Mouse (Mus musculus) Muller cell, postnatal 12 days (primary cell): ENCODE measurements around the gene Dhfr.
A peak's percentile ranks its signal among the peaks of the same experiment; 100 is the strongest.
"Not testable (repeated sequence)": the region's sequence is repeated elsewhere in the genome, so short reads cannot be mapped to it uniquely, and the experiment has no call there.

Experiments used
- DNase-seq: peaks from one replicate; pipeline ENCODE4 v3.0.0-alpha.2; 2015; ENCODE audit errors: inconsistent ontology term

The Dhfr gene

GRCm38 (mm10) chr13:92354456-92355271 lies at the start of gene Dhfr, which contains the start of gene Msh3:
TSS of gene Dhfr (plus strand) at chr13:92354726.
TSS of gene Msh3 (minus strand) at chr13:92355003.
- DNase-seq, result peak; percentile 100

- DNase-seq, result no peak
These were observed 48.8 kb upstream of the Dhfr start, which contains the start of gene Gm20379 for GRCm38 (mm10) chr13:92305680-92306079. TSS of gene Gm20379 (plus strand) at chr13:92305980.

- no peak for DNase-seq
These were observed 39.9 kb upstream of the Dhfr start for GRCm38 (mm10) chr13:92314613-92315012.

- no peak for DNase-seq
These were observed 33.8 kb upstream of the Dhfr start for GRCm38 (mm10) chr13:92320770-92321169.

GRCm38 (mm10) chr13:92326030-92326429 lies 28.5 kb upstream of the Dhfr start:
- DNase-seq, result no peak

GRCm38 (mm10) chr13:92328000-92328399 lies 26.5 kb upstream of the Dhfr start:
- no peak for DNase-seq

GRCm38 (mm10) chr13:92330621-92331020 lies 23.9 kb upstream of the Dhfr start:
- DNase-seq, result no peak

GRCm38 (mm10) chr13:92332103-92332879 lies 22.2 kb upstream of the Dhfr start:
- DNase-seq, result no peak

- no peak for DNase-seq
These were observed 17.7 kb upstream of the Dhfr start for GRCm38 (mm10) chr13:92336857-92337256.

- no peak for DNase-seq
These were observed 16.6 kb upstream of the Dhfr start for GRCm38 (mm10) chr13:92337773-92338462.

GRCm38 (mm10) chr13:92339787-92340186 lies 14.7 kb upstream of the Dhfr start:
- no peak for DNase-seq

GRCm38 (mm10) chr13:92344033-92344432 lies 10.5 kb upstream of the Dhfr start:
- no peak for DNase-seq

GRCm38 (mm10) chr13:92346338-92346737 lies 8.2 kb upstream of the Dhfr start:
- DNase-seq, result no peak

- no peak for DNase-seq
These were observed 3.4 kb upstream of the Dhfr start for GRCm38 (mm10) chr13:92351100-92351499.

- no peak for DNase-seq
These were observed 570 bp upstream of the Dhfr start for GRCm38 (mm10) chr13:92353956-92354355.

- no peak for DNase-seq
These were observed 732 bp downstream of the Dhfr start for GRCm38 (mm10) chr13:92355272-92355643.

GRCm38 (mm10) chr13:92356376-92356775 lies 1.9 kb downstream of the Dhfr start:
- DNase-seq, result no peak

GRCm38 (mm10) chr13:92357644-92358043 lies 3.1 kb downstream of the Dhfr start:
- no peak for DNase-seq

- DNase-seq, result no peak
These were observed 7.1 kb downstream of the Dhfr start for GRCm38 (mm10) chr13:92361609-92362008.

GRCm38 (mm10) chr13:92365312-92365711 lies 10.8 kb downstream of the Dhfr start:
- peak; percentile 31 for DNase-seq

GRCm38 (mm10) chr13:92370811-92371210 lies 16.3 kb downstream of the Dhfr start:
- no peak for DNase-seq

GRCm38 (mm10) chr13:92371466-92371865 lies 16.9 kb downstream of the Dhfr start:
- not testable (repeated sequence) for DNase-seq
